Mouse (Mus musculus) liver, embryonic 15.5 days (tissue): ENCODE results near the gene Phlda3. TPM values are rescaled to one million over a fixed set of nuclear protein-coding genes. Genes with fewer than 3 reads are reported as not detected.

Experiments
- ATAC-seq: fragments of 200-750 bp; cut with Nextera tagmentation; 2 replicates; pipeline ENCODE4 v1.8.0; 2017; ENCODE audit warnings: moderate number of reproducible peaks, mild to moderate bottlenecking, moderate library complexity; ENCODE audit not compliant: insufficient read depth
- H3K27ac ChIP-seq: fragments of 300-500 bp; sonication (generic); replicated peaks from 2 replicates; pipeline ENCODE4 v1.5.1; 2015; ENCODE audit warnings: mild to moderate bottlenecking, inconsistent platforms
- H3K27me3 ChIP-seq: fragments of 300-500 bp; sonication (generic); 2 replicates; pipeline ENCODE4 v1.6.1; 2015; ENCODE audit warnings: mild to moderate bottlenecking, inconsistent platforms
- H3K36me3 ChIP-seq: fragments of 300-500 bp; sonication (generic); replicated peaks from 2 replicates; pipeline ENCODE4 v1.6.1; 2015; ENCODE audit warnings: moderate library complexity, mild to moderate bottlenecking, inconsistent platforms
- H3K4me1 ChIP-seq: fragments of 300-500 bp; sonication (generic); replicated peaks from 2 replicates; pipeline ENCODE4 v1.6.1; 2015; ENCODE audit warnings: inconsistent platforms
- H3K4me2 ChIP-seq: fragments of 300-500 bp; sonication (generic); 2 replicates; pipeline ENCODE4 v1.6.1; 2015; ENCODE audit warnings: moderate library complexity, mild to moderate bottlenecking, inconsistent platforms
- H3K4me3 ChIP-seq: fragments of 300-500 bp; sonication (generic); replicated peaks from 2 replicates; pipeline ENCODE4 v1.5.1; 2015; ENCODE audit warnings: mild to moderate bottlenecking, inconsistent platforms
- H3K9ac ChIP-seq: fragments of 300-500 bp; sonication (generic); 2 replicates; pipeline ENCODE4 v1.6.1; 2015; ENCODE audit warnings: moderate library complexity, mild to moderate bottlenecking, inconsistent platforms
- H3K9me3 ChIP-seq: fragments of 300-500 bp; sonication (generic); replicated peaks from 2 replicates; pipeline ENCODE4 v1.6.1; 2016; ENCODE audit warnings: inconsistent platforms
- WGBS: fragments of 180-500 bp; shearing (Covaris S2); methylation state at CpG from one replicate; pipeline ENCODE4 v1.1.7; 2015; ENCODE audit warnings: mixed read lengths; ENCODE audit not compliant: insufficient replicate concordance; 5-methylcytosine and 5-hydroxymethylcytosine counted together
- polyA plus RNA-seq: library from polyadenylated mRNA; unstranded; fragments of >200 nt; fragmentation: Nextera tagmentation; extraction: Ambion mirVana; gene quantifications from 2 replicates; pipeline ENCODE4 v1.2.1, GENCODE M21; 2015

Phlda3 gene
- polyA plus RNA-seq, 1 experiment from 2014 or later: 6.2 TPM

DNA sequence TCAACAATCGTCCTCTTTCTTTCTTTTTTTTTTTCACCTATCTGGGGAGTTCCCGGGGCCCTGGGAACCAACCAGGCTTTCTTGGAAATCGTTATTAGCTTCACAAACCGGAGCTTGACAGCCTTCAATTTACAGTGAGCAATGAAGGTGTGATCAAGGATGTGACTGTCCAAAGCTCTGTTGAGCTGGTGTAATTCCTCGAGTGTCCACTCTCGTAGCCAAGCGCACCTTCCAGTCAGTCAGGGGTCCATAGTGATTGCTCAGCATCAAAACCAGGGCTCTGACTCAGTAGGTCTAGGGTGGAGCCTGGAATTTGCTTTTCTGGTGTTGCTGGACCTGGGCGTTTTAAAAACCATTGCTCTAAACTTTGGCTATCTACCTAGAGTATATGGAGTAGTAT lies 5.7 kb upstream of the Phlda3 start:
- Histone ChIP-seq H3K27me3 (peaks cover 26% of the 10 kb centered on the region), H3K27ac (no peak overlapping the region), H3K36me3 (no peaks in the 10 kb centered on the region), H3K9me3 (no peaks in the 10 kb centered on the region), H3K9ac (no peak overlapping the region), H3K4me1 (no peaks in the 10 kb centered on the region), H3K4me3 (no peak overlapping the region), H3K4me2 (no peak overlapping the region)
- no peak for ATAC-seq
- 53% methylated on average over 8 of the region's 8 CpGs for WGBS

DNA sequence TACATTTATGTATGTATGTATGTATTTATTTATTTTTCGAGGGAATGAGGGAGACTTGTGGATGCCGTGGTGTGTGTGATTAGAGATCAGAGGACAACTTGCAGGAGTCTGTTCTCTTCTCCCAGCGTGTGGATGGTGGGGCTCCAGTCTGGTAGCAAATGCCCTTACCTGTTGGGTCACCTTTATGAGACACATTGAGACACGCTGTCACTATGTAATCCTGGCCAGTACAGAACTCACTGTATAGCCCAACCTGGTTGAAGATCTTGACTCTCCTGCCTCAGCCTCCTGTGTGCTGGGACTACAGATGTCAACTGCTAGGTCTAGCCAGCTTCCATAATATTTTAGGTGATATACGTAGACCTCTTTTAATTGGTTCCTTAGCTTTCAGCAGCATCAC lies 4.2 kb upstream of the Phlda3 start:
- WGBS: 60% methylated on average over 5 of the region's 5 CpGs
- Histone ChIP-seq H3K4me3 (no peak overlapping the region), H3K9me3 (no peaks in the 10 kb centered on the region), H3K36me3 (no peaks in the 10 kb centered on the region), H3K9ac (no peak overlapping the region), H3K4me2 (no peak overlapping the region), H3K4me1 (peaks cover 14% of the 10 kb centered on the region), H3K27me3 (peaks cover 42% of the 10 kb centered on the region), H3K27ac (no peak overlapping the region)
- no peak for ATAC-seq

DNA sequence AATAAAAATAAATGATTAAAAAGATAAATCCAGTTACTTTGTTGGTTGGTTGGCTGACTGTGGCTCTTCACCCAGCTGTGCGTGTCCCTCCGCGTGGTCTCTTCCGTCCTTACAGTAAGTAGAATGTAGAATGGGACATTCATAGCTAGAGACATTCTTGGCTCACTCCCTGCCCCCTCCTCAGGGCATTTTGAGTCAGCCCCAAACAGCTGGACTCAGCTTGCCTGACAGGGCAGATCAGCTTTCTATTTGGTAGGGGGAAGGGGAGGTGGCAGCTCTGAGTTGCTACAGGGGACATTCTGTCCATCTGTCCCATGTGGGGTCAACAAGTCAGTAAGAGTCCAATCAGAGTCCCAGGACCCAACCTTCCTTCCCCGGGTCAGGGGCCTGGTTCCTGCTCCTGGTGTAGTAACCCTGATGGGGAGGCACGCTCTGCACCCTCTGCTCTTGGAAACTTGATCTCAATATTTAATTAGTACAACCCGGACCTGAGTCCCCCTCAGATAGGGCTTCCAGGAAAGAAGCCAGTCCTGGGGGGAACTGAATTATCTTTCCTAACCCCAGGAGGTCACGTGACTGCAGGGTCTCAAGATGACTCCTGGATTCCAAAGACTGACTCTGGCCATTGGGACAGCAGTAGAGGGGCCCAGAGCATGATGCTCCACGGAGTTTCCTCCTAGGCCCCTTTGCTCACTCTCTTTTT lies 2.3 kb upstream of the Phlda3 start:
- no peaks in the 10 kb centered on the region for H3K9me3 ChIP-seq
- no peak overlapping the region for H3K9ac ChIP-seq
- 67% methylated on average over 9 of the region's 9 CpGs for WGBS
- peaks cover 20% of the 10 kb centered on the region for H3K4me1 ChIP-seq
- H3K4me3 ChIP-seq: no peak overlapping the region
- H3K36me3 ChIP-seq: no peaks in the 10 kb centered on the region
- H3K4me2 ChIP-seq: no peak overlapping the region
- no peak for ATAC-seq
- H3K27me3 ChIP-seq: peaks cover 47% of the 10 kb centered on the region
- no peak overlapping the region for H3K27ac ChIP-seq

DNA sequence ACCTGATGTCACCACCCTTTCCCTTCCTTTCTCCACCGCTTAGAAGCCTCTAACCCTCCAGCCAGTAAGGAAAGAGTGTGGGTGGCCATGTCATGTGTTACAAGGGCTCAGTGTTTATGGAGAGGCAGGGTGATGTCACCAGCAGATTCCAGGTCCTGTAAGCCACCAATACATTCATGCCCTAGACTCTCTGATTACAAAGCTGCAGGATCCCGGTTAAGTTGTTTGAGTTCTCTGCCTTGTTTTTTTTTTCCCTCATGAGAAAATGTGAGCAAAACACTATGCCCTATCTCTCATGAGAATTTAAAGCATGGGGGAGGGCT lies 1.8 kb upstream of the Phlda3 start:
- no peak for ATAC-seq
- Histone ChIP-seq H3K4me1 (peaks cover 20% of the 10 kb centered on the region), H3K36me3 (no peaks in the 10 kb centered on the region), H3K9me3 (no peaks in the 10 kb centered on the region), H3K27me3 (peaks cover 49% of the 10 kb centered on the region), H3K4me2 (no peak overlapping the region), H3K9ac (no peak overlapping the region), H3K4me3 (no peak overlapping the region), H3K27ac (no peak overlapping the region)
- WGBS: 57% methylated on average over 2 of the region's 2 CpGs

DNA sequence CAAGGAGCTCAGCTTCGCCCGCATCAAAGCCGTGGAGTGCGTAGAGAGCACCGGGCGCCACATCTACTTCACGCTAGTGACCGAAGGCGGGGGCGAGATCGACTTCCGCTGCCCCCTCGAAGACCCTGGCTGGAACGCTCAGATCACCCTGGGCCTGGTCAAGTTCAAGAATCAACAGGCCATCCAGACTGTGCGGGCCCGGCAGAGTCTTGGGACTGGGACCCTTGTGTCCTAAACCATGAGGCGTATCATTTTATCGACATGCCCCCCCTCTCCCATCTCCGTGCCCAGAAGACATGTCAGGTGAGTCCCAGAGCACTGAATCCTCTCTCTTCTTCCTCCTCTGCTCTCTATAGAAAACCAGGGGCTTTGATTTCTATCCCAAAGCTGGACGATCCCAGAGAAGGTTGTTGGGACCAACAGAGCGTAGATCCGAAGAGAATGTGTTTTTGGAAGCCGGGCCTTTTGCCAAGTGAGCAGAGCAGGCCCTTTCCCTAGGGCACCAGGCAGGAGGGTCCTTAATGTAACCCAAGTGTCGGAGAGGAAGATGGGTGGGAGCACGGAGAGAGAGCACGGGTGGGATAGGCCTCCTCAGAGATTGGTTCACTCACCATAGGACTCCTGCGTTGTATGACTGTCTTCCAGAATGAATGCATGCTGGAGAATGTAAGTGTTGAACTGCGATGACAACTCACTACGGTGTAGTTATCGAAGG lies 830 bp downstream of the Phlda3 start:
- no peak for ATAC-seq
- H3K9ac ChIP-seq: peak overlapping the region; percentile 46
- no peaks in the 10 kb centered on the region for H3K36me3 ChIP-seq
- WGBS: 28% methylated on average over 30 of the region's 30 CpGs
- H3K4me1 ChIP-seq: peaks cover 20% of the 10 kb centered on the region
- H3K27ac ChIP-seq: 0 out of 2 replicates have a peak overlapping the region, but pooled peaks have one; percentile 19
- H3K4me3 ChIP-seq: peak overlapping the region; percentile 60
- H3K9me3 ChIP-seq: no peaks in the 10 kb centered on the region
- H3K27me3 ChIP-seq: peaks cover 56% of the 10 kb centered on the region
- H3K4me2 ChIP-seq: peak overlapping the region; percentile 90

DNA sequence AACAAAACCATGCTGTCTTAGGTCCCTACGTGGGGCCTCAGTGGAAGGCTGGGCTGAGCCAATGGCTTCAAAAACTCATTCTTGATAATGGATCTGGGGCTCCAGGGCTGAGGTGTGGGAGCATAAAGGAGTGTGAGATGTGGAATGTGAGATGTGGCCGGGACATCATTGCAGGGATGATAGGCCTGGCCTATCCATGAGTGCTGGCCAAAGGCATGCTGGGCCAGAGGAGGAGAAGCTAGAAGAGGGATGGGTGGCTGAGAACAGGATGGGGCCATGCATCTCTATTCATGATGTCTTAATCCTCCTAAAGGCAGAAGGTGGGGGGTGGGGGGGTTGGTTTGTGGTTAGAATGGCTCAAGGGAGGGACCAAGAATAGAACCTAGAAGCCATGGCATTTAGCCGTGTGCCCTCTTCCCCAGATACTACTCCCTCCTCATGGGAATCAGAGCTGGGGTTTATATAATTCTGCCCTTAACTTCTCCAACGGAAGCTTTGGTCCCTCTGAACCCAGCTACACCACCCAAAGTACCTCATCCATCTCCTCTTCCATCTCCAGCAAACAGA lies 1.5 kb downstream of the Phlda3 start:
- Histone ChIP-seq H3K27ac (no peak overlapping the region), H3K27me3 (peaks cover 56% of the 10 kb centered on the region)

DNA sequence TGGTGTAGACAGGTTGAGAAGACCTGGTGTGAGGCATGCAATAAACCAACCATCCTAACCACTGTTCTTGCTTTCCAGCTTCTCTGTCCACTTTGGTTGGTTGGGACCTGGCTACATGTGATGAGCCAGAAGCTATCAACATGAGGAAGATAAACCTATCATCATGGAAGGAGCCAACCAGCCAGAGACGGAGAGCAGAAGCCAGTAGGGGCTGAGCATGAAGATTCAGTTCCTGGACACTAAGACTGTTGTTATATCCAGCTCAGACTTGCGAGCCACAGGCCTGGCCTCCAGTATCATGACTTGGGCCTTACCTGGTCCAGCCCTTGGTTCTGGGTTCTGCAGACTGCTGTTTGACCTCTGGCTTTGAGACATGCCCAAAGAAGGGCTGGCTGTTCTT lies 2.5 kb downstream of the Phlda3 start:
- peaks cover 20% of the 10 kb centered on the region for H3K4me1 ChIP-seq
- no peak overlapping the region for H3K9ac ChIP-seq
- no peak overlapping the region for H3K4me2 ChIP-seq
- WGBS: 67% methylated on average over 2 of the region's 2 CpGs
- no peak for ATAC-seq
- H3K4me3 ChIP-seq: no peak overlapping the region
- no peak overlapping the region for H3K27ac ChIP-seq
- H3K36me3 ChIP-seq: no peaks in the 10 kb centered on the region
- no peaks in the 10 kb centered on the region for H3K9me3 ChIP-seq
- peaks cover 54% of the 10 kb centered on the region for H3K27me3 ChIP-seq

More for the DNA sequence above, 1.5 kb downstream of the Phlda3 start:
- WGBS: 63% methylated on average over 4 of the region's 4 CpGs
- no peaks in the 10 kb centered on the region for H3K9me3 ChIP-seq
- peaks cover 20% of the 10 kb centered on the region for H3K4me1 ChIP-seq
- peak overlapping the region; percentile 90 for H3K4me2 ChIP-seq
- peak overlapping the region; percentile 60 for H3K4me3 ChIP-seq
- no peak overlapping the region for H3K9ac ChIP-seq
- ATAC-seq: no peak
- no peaks in the 10 kb centered on the region for H3K36me3 ChIP-seq

DNA sequence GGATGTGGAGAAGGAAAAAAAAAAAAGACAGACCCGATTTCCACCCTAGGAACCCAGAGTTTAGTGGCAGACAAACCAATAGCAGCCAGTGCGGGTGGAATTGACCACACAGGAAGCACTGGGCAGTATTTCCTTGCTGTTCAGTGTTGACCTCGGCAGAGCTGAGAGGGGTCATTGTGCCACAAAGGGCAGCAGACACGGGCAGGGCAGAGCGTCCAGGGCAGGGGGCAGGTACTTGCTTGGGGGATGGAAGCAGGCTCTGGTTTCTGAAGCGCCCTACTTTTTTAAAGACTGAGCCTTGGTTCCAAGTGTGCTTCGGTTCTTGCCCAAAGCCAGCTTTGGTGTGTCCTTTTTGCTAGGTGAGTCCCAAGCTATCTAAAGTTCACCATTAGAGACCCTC lies 4.3 kb downstream of the Phlda3 start:
- no peak overlapping the region for H3K4me3 ChIP-seq
- no peaks in the 10 kb centered on the region for H3K9me3 ChIP-seq
- 34% methylated on average over 7 of the region's 7 CpGs for WGBS
- peaks cover 20% of the 10 kb centered on the region for H3K4me1 ChIP-seq
- H3K36me3 ChIP-seq: no peaks in the 10 kb centered on the region
- H3K27ac ChIP-seq: no peak overlapping the region
- no peak overlapping the region for H3K9ac ChIP-seq
- H3K4me2 ChIP-seq: no peak overlapping the region
- H3K27me3 ChIP-seq: peaks cover 36% of the 10 kb centered on the region
- ATAC-seq: no peak

DNA sequence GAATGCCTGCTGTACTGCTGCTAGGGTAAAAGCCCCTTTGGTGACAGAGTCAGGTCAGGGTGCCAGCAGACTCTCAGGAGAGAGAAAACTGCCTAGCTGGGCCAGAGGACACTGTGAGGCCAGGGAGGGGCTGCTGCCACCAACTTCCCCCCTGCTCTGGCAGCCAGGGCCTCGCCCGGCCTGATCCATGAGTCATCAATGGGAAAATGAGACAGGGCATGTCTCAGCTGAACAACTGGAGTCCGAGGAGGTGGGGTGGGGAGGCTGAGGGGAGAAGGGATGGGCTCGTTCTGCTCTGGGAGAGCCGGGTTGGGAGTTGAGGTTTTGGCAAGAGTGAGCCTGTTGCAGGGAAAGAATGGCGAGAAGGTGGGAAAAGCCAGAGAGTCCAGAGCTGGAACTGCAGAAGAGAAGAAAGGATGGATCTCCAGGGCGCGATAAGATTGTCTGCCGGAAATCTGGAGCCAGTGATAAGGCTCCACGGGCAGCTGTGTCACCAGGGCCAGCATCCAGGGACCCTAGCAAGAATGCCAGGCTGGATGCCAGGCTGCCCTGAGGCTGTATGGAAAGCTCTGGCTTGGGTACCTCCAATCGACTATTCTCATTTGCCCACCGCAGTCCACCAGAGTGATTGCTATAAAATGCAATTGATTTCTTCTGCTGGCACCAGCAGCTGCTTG lies 5.1 kb downstream of the Phlda3 start:
- WGBS: 39% methylated on average over 12 of the region's 12 CpGs
- Histone ChIP-seq H3K9me3 (no peaks in the 10 kb centered on the region), H3K9ac (no peak overlapping the region), H3K4me1 (peaks cover 13% of the 10 kb centered on the region), H3K4me3 (no peak overlapping the region), H3K36me3 (no peaks in the 10 kb centered on the region), H3K27ac (no peak overlapping the region), H3K4me2 (no peak overlapping the region), H3K27me3 (peaks cover 28% of the 10 kb centered on the region)
- no peak for ATAC-seq

DNA sequence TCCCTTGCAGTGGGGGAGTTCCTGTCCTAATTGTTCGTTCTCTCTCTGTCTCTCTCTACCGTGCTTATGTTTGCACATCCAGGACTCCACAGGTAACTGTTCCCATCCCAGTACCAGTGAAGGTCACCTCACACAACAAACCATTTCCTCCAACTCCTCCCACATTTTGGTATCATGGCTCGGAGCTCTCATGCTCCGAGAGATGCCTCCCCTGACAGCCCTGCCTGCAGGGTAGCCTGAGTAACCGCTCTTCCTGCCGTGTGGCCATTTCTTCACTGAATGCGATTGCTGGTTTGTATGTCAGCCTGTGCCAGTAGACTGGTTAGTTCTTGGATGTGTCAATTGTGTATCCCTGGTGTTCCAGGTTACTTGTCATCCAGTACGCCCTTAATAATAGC lies 5.7 kb downstream of the Phlda3 start:
- no peak overlapping the region for H3K9ac ChIP-seq
- peaks cover 8% of the 10 kb centered on the region for H3K4me1 ChIP-seq
- no peak overlapping the region for H3K27ac ChIP-seq
- H3K27me3 ChIP-seq: peaks cover 22% of the 10 kb centered on the region
- H3K4me2 ChIP-seq: no peak overlapping the region
- H3K36me3 ChIP-seq: no peaks in the 10 kb centered on the region
- no peak overlapping the region for H3K4me3 ChIP-seq
- WGBS: 57% methylated on average over 8 of the region's 8 CpGs
- ATAC-seq: no peak
- no peaks in the 10 kb centered on the region for H3K9me3 ChIP-seq

DNA sequence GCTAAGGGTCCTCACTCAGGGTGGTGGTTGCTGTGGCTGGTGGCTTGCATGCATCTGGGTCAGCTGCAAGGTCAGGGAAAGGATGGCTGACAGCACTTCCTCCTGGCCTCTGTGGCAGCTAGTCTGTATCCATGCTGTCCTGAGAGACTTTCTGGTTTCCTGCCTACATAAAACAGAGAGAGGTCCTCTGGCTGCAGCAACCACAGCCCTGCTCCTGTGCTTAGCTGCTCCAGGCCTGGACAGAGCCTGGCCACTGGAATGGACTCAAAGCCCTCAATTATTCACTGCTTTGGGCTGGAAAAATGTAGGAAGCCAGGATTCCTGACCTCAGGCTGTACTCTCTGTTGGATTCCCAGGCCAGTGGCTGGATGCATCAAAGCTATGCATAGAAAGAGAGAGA lies 10.7 kb downstream of the Phlda3 start:
- Histone ChIP-seq H3K27ac (no peak overlapping the region), H3K9ac (no peak overlapping the region), H3K36me3 (no peaks in the 10 kb centered on the region), H3K27me3 (peaks cover 14% of the 10 kb centered on the region), H3K4me3 (no peak overlapping the region), H3K4me1 (peaks cover 18% of the 10 kb centered on the region), H3K4me2 (no peak overlapping the region), H3K9me3 (no peaks in the 10 kb centered on the region)
- no peak for ATAC-seq
